Mouse (Mus musculus): ENCODE measurements around the gene Rangrf. TPM values are rescaled to one million over a fixed set of nuclear protein-coding genes. Genes with fewer than 3 reads are reported as not detected.
"Not testable (repeated sequence)": the region's sequence is repeated elsewhere in the genome, so short reads cannot be mapped to it uniquely, and the experiment has no call there.

Gene Rangrf
- polyA plus RNA-seq, 1 experiment from 2014 or later = 62.2 TPM

DNA sequence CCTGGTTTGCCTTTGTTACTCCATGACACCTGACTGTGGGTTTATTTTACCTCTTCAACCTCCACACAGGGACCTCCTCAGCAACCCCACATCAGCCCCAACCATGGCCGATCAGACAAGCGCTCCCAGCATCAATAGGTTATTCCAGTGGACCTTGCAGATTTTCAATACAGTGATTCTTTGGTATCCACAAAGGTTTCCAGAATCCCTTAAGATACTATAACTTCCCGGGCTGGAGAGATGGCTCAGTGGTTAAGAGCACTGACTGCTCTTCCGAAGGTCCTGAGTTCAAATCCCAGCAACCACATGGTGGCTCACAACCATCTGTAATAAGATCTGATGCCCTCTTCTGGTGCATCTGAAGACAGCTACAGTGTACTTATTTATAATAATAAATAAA lies 38.0 kb downstream of the Rangrf start:
- ATAC-seq; H3K9me3 ChIP-seq; H3K36me3 ChIP-seq; H3K27me3 ChIP-seq (replicated peaks); H3K4me2 ChIP-seq (replicated peaks); H3K27ac ChIP-seq; H3K9ac ChIP-seq; H3K4me1 ChIP-seq (replicated peaks); H3K4me3 ChIP-seq (replicated peaks): not testable (repeated sequence)
- 84% methylated on average over 4 of the region's 4 CpGs for WGBS

DNA sequence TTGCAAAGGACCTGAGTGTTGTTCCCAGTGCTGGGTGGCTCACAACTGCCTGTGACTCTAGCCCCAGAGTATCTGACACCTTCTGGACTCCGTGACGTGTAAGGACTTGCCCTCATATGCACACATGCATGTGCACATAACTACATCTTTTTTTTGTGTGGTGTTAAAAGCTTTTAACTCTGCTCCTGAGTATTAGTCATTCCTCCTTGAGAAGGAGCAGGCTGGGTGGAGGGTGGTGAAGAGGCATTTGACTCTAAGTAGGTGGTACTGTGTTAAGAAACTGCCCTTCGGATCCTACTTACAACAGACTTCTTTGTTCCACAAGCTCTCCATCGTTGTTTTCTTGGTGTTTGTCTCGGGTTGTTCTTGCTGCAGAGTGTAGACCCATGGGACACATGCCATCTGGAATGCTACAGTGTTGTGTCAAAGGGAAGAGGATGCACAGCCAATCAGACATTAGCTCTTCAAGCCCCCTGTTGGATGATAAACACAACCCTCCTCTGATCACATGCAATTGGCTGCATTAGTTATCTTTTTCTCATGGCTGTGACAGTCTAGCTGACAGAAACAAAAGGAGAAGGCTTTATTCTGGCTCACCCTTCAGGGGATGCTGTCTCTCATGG lies 41.0 kb downstream of the Rangrf start:
- WGBS = 66% methylated on average over 5 of the region's 5 CpGs
- no peaks in the 10 kb centered on the region for H3K9me3 ChIP-seq

DNA sequence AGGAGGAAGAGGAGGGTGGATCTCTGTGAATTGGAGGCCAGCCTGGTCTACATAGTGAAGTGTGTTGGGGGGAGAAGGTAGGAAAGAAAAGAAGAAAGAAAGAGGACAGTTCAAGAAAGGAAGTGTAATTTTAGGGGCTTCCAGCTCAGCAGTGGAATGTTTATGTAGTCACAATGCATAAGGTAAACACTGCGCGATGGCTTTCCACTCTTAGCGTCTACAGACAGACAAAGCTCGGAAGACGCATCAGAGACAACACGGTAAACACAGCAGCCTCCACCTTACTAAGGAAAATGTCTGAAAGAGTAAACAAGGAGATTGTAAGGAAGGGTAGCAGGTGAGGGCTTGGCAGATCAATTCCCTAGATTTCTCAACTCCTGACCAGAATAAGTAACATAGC lies 45.0 kb downstream of the Rangrf start:
- 21% methylated on average over 6 of the region's 6 CpGs for WGBS
- no peaks in the 10 kb centered on the region for H3K36me3 ChIP-seq
- H3K9me3 ChIP-seq = no peaks in the 10 kb centered on the region
- no peak overlapping the region for H3K4me3 ChIP-seq (replicated peaks)
- no peak for ATAC-seq
- no peak overlapping the region for H3K9ac ChIP-seq
- H3K4me2 ChIP-seq (replicated peaks) = no peak overlapping the region
- H3K27ac ChIP-seq = no peak overlapping the region
- no peaks in the 10 kb centered on the region; the same call in 1 of the 2 replicates for H3K4me1 ChIP-seq (replicated peaks)
- no peaks in the 10 kb centered on the region for H3K27me3 ChIP-seq (replicated peaks)

More for the DNA sequence above, 41.0 kb downstream of the Rangrf start:
- Histone ChIP-seq H3K36me3 (no peaks in the 10 kb centered on the region), H3K4me2 (replicated peaks) (no peak overlapping the region), H3K9ac (no peak overlapping the region), H3K27ac (no peak overlapping the region), H3K27me3 (replicated peaks) (no peaks in the 10 kb centered on the region), H3K4me3 (replicated peaks) (no peak overlapping the region), H3K4me1 (replicated peaks) (no peaks in the 10 kb centered on the region; the same call in 1 of the 2 replicates)
- no peak for ATAC-seq

DNA sequence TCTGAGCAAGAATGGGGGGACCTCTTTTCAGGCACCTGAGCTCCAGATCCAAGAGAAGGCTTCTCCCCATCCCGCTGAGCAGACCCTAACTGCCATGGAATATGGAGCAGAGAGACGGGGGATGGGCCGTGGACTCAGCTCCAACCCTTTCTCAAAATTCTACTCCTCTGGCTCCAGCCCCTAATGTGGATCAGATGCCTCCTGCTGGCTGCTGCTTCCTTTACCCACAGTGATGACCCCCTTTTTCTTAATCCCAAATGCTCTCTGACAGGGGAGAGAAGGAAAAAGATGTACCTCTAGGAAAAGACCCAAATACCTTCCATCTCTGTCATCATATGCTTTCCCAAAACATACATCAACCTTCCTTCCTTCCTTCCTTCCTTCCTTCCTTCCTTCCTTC lies 48.0 kb downstream of the Rangrf start, which contains the start of gene Odf4:
Gene Odf4 (minus strand): TSS at position 101 of the 400 bp plus-strand sequence.
- H3K9ac ChIP-seq = no peak within 1 kb of the TSS
- no peaks in the 10 kb centered on the region for H3K9me3 ChIP-seq
- H3K36me3 ChIP-seq = no peaks in the 10 kb centered on the region
- 75% methylated on average over 3 of the region's 3 CpGs for WGBS
- no peak within 1 kb of the TSS for H3K27ac ChIP-seq
- no peak within 1 kb of the TSS for H3K4me2 ChIP-seq (replicated peaks)
- H3K4me1 ChIP-seq (replicated peaks) = no peaks in the 10 kb centered on the region; the same call in 1 of the 2 replicates
- H3K27me3 ChIP-seq (replicated peaks) = no peaks in the 10 kb centered on the region
- ATAC-seq = no peak
- H3K4me3 ChIP-seq (replicated peaks) = no peak within 1 kb of the TSS

DNA sequence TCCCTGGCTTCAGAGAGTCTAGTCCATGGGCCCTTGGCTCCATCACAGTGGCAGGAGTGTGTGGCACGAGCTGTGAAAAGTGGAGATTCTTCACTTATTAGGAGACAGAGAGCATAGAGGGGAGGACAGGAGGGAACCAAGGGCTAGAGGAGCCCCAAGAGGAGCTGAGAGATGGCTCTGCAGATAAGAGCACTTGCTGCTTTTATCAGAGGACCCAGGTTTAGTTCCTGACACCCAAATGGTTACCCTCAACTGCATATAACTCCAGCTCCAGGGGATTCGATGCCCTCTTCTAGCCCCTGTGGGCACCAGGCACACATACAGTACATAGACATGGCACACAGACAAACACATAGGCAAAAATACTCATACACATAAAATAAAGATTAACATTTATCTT lies 50.2 kb downstream of the Rangrf start:
- 94% methylated on average over 2 of the region's 2 CpGs for WGBS
- H3K27ac ChIP-seq = no peak overlapping the region

DNA sequence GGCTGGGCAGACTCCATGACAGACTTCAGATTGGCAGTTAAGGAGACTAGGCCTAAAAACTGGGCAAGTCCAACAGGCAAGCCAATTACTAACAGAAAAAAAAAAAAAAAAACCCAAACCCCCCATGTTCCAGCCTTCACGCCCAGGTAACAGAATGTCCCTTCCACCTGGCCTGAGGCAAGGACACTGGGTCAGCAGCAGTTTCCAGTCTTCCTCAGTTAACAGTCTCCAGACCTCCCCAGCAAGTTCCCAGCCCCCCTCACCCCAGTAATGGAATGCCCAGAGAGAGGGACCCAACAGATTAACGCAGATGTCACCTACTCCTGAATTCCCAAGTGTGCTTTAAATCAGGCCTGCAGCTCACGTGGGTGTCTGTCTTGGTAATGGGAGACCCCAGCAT lies 51.8 kb downstream of the Rangrf start:
- Histone ChIP-seq H3K9me3 (no peaks in the 10 kb centered on the region), H3K4me2 (replicated peaks) (no peak overlapping the region), H3K27ac (no peak overlapping the region), H3K4me1 (replicated peaks) (no peaks in the 10 kb centered on the region), H3K4me3 (replicated peaks) (no peak overlapping the region), H3K36me3 (no peaks in the 10 kb centered on the region), H3K27me3 (replicated peaks) (no peaks in the 10 kb centered on the region), H3K9ac (no peak overlapping the region)
- no peak for ATAC-seq
- 56% methylated on average over 3 of the region's 3 CpGs for WGBS

More for the DNA sequence above, 50.2 kb downstream of the Rangrf start:
- ATAC-seq = no peak
- Histone ChIP-seq H3K9me3 (no peaks in the 10 kb centered on the region), H3K36me3 (no peaks in the 10 kb centered on the region), H3K9ac (no peak overlapping the region), H3K4me2 (replicated peaks) (no peak overlapping the region), H3K4me1 (replicated peaks) (no peaks in the 10 kb centered on the region; the same call in 1 of the 2 replicates), H3K27me3 (replicated peaks) (no peaks in the 10 kb centered on the region), H3K4me3 (replicated peaks) (no peak overlapping the region)

Other genes with a start within 250 kb of the Rangrf start
- 69.1 and 69.5 TPM in 2 replicates for gene Ndel1, start 103.3 kb downstream of the Rangrf start, polyA plus RNA-seq (2015; fragmentation: Nextera tagmentation; extraction: Ambion mirVana)
- gene Rnf222, start 86.6 kb downstream of the Rangrf start, polyA plus RNA-seq (2015; fragmentation: Nextera tagmentation; extraction: Ambion mirVana) = 0.06 and 0.10 TPM in 2 replicates
- gene Rpl26, start 73.6 kb downstream of the Rangrf start, polyA plus RNA-seq (2015; fragmentation: Nextera tagmentation; extraction: Ambion mirVana) = 1,017 and 1,034 TPM in 2 replicates
- gene Odf4, start 48.1 kb downstream of the Rangrf start, polyA plus RNA-seq (2015; fragmentation: Nextera tagmentation; extraction: Ambion mirVana) = not detected in 2 replicates
- 8.1 and 8.6 TPM in 2 replicates for gene Arhgef15, start 17.7 kb downstream of the Rangrf start, polyA plus RNA-seq (2015; fragmentation: Nextera tagmentation; extraction: Ambion mirVana)
- gene Slc25a35, start 7.1 kb downstream of the Rangrf start, polyA plus RNA-seq (2015; fragmentation: Nextera tagmentation; extraction: Ambion mirVana) = 2.7 and 2.8 TPM in 2 replicates
- 29.7 and 32.1 TPM in 2 replicates for gene Pfas, start 33.3 kb upstream of the Rangrf start, polyA plus RNA-seq (2015; fragmentation: Nextera tagmentation; extraction: Ambion mirVana)
- 35.1 and 38.6 TPM in 2 replicates for gene Ctc1, start 40.7 kb upstream of the Rangrf start, polyA plus RNA-seq (2015; fragmentation: Nextera tagmentation; extraction: Ambion mirVana)
- gene Aurkb, start 70.5 kb upstream of the Rangrf start, polyA plus RNA-seq (2015; fragmentation: Nextera tagmentation; extraction: Ambion mirVana) = 133 and 135 TPM in 2 replicates
- 8.6 and 8.9 TPM in 2 replicates for gene Borcs6, start 84.5 kb upstream of the Rangrf start, polyA plus RNA-seq (2015; fragmentation: Nextera tagmentation; extraction: Ambion mirVana)
- gene Tmem107, start 95.6 kb upstream of the Rangrf start, polyA plus RNA-seq (2015; fragmentation: Nextera tagmentation; extraction: Ambion mirVana) = 43.7 and 47.6 TPM in 2 replicates
- gene Vamp2, start 113.3 kb upstream of the Rangrf start, polyA plus RNA-seq (2015; fragmentation: Nextera tagmentation; extraction: Ambion mirVana) = 61.8 and 64.2 TPM in 2 replicates
- 11.9 and 15.6 TPM in 2 replicates for gene Per1, start 120.0 kb upstream of the Rangrf start, polyA plus RNA-seq (2015; fragmentation: Nextera tagmentation; extraction: Ambion mirVana)
- gene Hes7, start 145.2 kb upstream of the Rangrf start, polyA plus RNA-seq (2015; fragmentation: Nextera tagmentation; extraction: Ambion mirVana) = 0.62 and 0.70 TPM in 2 replicates
- gene 9130213A22Rik, start 147.4 kb upstream of the Rangrf start, polyA plus RNA-seq (2015; fragmentation: Nextera tagmentation; extraction: Ambion mirVana) = 0.29 and 0.34 TPM in 2 replicates
- 0.19 and 0.29 TPM in 2 replicates for gene Aloxe3, start 150.7 kb upstream of the Rangrf start, polyA plus RNA-seq (2015; fragmentation: Nextera tagmentation; extraction: Ambion mirVana)
- 0.35 and 0.43 TPM in 2 replicates for gene Alox12b, start 181.8 kb upstream of the Rangrf start, polyA plus RNA-seq (2015; fragmentation: Nextera tagmentation; extraction: Ambion mirVana)
- 0.14 and 0.15 TPM in 2 replicates for gene Alox8, start 222.7 kb upstream of the Rangrf start, polyA plus RNA-seq (2015; fragmentation: Nextera tagmentation; extraction: Ambion mirVana)